Mouse (Mus musculus): Measurements from ENCODE around the gene Plet1. TPM values are rescaled to one million over a fixed set of nuclear protein-coding genes. Genes with fewer than 3 reads are reported as not detected.

Gene Plet1
- polyA plus RNA-seq, 1 experiment from 2014 or later = 0.52 TPM

- no peak for ATAC-seq (ENCODE audit: low FRiP score, low read depth)
- H3K27me3 ChIP-seq = no peaks in the 10 kb centered on the region
- H3K36me3 ChIP-seq = no peaks in the 10 kb centered on the region
- no peaks in the 10 kb centered on the region for H3K9me3 ChIP-seq
- H3K4me2 ChIP-seq = no peak overlapping the region
- 70% methylated on average over 8 of the region's 8 CpGs for WGBS
- H3K4me1 ChIP-seq (replicated peaks) = no peaks in the 10 kb centered on the region
- no peak overlapping the region for H3K4me3 ChIP-seq
- H3K9ac ChIP-seq = no peak overlapping the region
- H3K27ac ChIP-seq (replicated peaks) = no peak overlapping the region
Measured at GRCm38 (mm10) chr9:50475745-50476144, 18.6 kb upstream of the Plet1 start.

GRCm38 (mm10) chr9:50476651-50477050 is 17.7 kb upstream of the Plet1 start:
- no peak overlapping the region for H3K9ac ChIP-seq
- H3K36me3 ChIP-seq = no peaks in the 10 kb centered on the region
- ATAC-seq (ENCODE audit: low FRiP score, low read depth) = no peak
- H3K27me3 ChIP-seq = no peaks in the 10 kb centered on the region
- WGBS = 78% methylated on average over 7 of the region's 7 CpGs
- no peak overlapping the region for H3K4me3 ChIP-seq
- no peak overlapping the region for H3K4me2 ChIP-seq
- no peak overlapping the region for H3K27ac ChIP-seq (replicated peaks)
- H3K9me3 ChIP-seq = no peaks in the 10 kb centered on the region
- H3K4me1 ChIP-seq (replicated peaks) = no peaks in the 10 kb centered on the region

GRCm38 (mm10) chr9:50477270-50477669 is 17.1 kb upstream of the Plet1 start:
- H3K4me3 ChIP-seq = no peak overlapping the region
- H3K4me1 ChIP-seq (replicated peaks) = no peaks in the 10 kb centered on the region
- H3K9ac ChIP-seq = no peak overlapping the region
- 91% methylated on average over 9 of the region's 9 CpGs for WGBS
- H3K36me3 ChIP-seq = no peaks in the 10 kb centered on the region
- H3K27ac ChIP-seq (replicated peaks) = no peak overlapping the region
- no peaks in the 10 kb centered on the region for H3K27me3 ChIP-seq
- no peaks in the 10 kb centered on the region for H3K9me3 ChIP-seq
- no peak overlapping the region for H3K4me2 ChIP-seq
- no peak for ATAC-seq (ENCODE audit: low FRiP score, low read depth)

- no peak overlapping the region for H3K9ac ChIP-seq
- no peak overlapping the region for H3K27ac ChIP-seq (replicated peaks)
- H3K4me3 ChIP-seq = no peak overlapping the region
- WGBS = 28% methylated on average over 5 of the region's 5 CpGs
- no peaks in the 10 kb centered on the region for H3K4me1 ChIP-seq (replicated peaks)
- no peaks in the 10 kb centered on the region for H3K27me3 ChIP-seq
- no peak overlapping the region for H3K4me2 ChIP-seq
- H3K36me3 ChIP-seq = no peaks in the 10 kb centered on the region
- no peaks in the 10 kb centered on the region for H3K9me3 ChIP-seq
- no peak for ATAC-seq (ENCODE audit: low FRiP score, low read depth)
Measured at GRCm38 (mm10) chr9:50478826-50479225, 15.5 kb upstream of the Plet1 start.

- no peaks in the 10 kb centered on the region for H3K4me1 ChIP-seq (replicated peaks)
- 55% methylated on average over 8 of the region's 8 CpGs for WGBS
- no peak for ATAC-seq (ENCODE audit: low FRiP score, low read depth)
Measured at GRCm38 (mm10) chr9:50479476-50479875, 14.8 kb upstream of the Plet1 start.

DNA sequence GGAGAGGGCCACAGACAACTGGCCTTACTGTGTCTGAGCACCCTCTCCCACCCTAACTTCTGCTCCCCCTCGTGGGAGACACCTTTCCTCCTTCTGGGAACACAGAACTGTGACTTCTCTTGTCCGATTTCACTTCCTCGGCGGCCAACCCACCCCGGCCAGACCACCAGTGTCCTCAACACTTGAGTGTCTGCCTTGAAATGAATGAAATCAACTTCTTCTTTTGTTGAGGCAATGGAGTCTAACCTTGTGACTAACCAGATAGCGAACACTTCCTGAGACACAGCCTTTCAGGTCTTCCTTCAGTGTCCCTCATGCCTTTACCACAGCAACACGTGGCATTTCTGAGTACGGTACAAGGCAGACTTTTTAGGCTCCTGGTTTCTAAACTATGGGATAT is 11.6 kb upstream of the Plet1 start:
- no peaks in the 10 kb centered on the region for H3K9me3 ChIP-seq
- no peak overlapping the region for H3K4me3 ChIP-seq
- no peak overlapping the region for H3K27ac ChIP-seq (replicated peaks)
- H3K36me3 ChIP-seq = no peaks in the 10 kb centered on the region
- no peak for ATAC-seq (ENCODE audit: low FRiP score, low read depth)
- H3K9ac ChIP-seq = no peak overlapping the region
- WGBS = 91% methylated on average over 8 of the region's 8 CpGs
- H3K27me3 ChIP-seq = no peaks in the 10 kb centered on the region
- no peak overlapping the region for H3K4me2 ChIP-seq
- H3K4me1 ChIP-seq (replicated peaks) = peaks cover 6% of the 10 kb centered on the region; the same call in 1 of the 2 replicates

More at GRCm38 (mm10) chr9:50479476-50479875, 14.8 kb upstream of the Plet1 start:
- no peaks in the 10 kb centered on the region for H3K9me3 ChIP-seq
- H3K36me3 ChIP-seq = no peaks in the 10 kb centered on the region
- no peak overlapping the region for H3K4me3 ChIP-seq
- no peak overlapping the region for H3K4me2 ChIP-seq
- H3K9ac ChIP-seq = no peak overlapping the region
- H3K27ac ChIP-seq (replicated peaks) = no peak overlapping the region
- no peaks in the 10 kb centered on the region for H3K27me3 ChIP-seq

GRCm38 (mm10) chr9:50485521-50485920 is 8.8 kb upstream of the Plet1 start:
- 9% methylated on average over 10 of the region's 10 CpGs for WGBS
- no peaks in the 10 kb centered on the region for H3K9me3 ChIP-seq
- ATAC-seq (ENCODE audit: low FRiP score, low read depth) = no peak
- H3K4me2 ChIP-seq = peak overlapping the region; percentile 39
- H3K4me1 ChIP-seq (replicated peaks) = peaks cover 6% of the 10 kb centered on the region; the same call in 1 of the 2 replicates
- no peak overlapping the region for H3K4me3 ChIP-seq
- no peak overlapping the region for H3K27ac ChIP-seq (replicated peaks)
- no peaks in the 10 kb centered on the region for H3K36me3 ChIP-seq
- H3K9ac ChIP-seq = no peak overlapping the region
- no peaks in the 10 kb centered on the region for H3K27me3 ChIP-seq

- 0 out of 2 replicates have a peak, but pooled peaks cover 4% of the 10 kb centered on the region for H3K4me1 ChIP-seq (replicated peaks)
- no peak overlapping the region for H3K9ac ChIP-seq
- H3K36me3 ChIP-seq = no peaks in the 10 kb centered on the region
- no peaks in the 10 kb centered on the region for H3K27me3 ChIP-seq
- no peak overlapping the region for H3K4me2 ChIP-seq
- H3K4me3 ChIP-seq = no peak overlapping the region
- H3K9me3 ChIP-seq = no peaks in the 10 kb centered on the region
- ATAC-seq (ENCODE audit: low FRiP score, low read depth) = no peak
- no peak overlapping the region for H3K27ac ChIP-seq (replicated peaks)
Measured at GRCm38 (mm10) chr9:50490836-50491235, 3.5 kb upstream of the Plet1 start.

DNA sequence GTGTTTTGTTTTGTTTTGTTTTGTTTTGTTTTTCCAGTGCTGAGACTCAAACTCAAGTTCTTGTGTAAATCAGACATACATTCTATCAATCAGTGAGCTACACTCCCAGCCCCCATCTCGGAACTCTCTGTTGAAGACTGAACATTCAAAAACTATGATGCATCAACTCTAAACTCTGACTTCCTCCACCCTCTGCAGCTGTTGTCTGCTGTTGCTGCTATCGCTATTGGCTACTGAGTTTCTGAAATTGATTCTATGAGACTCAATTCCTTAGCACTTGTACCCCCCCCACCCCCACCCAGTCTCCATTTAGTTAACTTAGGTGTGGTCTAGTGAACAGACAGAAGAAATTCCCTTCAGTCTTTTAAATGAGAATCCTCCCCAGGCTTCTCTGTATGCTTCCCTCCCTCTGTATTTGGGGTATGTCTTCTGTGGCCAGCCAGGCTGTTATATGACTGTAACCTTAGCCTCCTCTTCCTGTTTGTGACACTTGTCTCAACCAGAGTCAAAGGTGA is 2.7 kb upstream of the Plet1 start:
- Histone ChIP-seq H3K4me1 (replicated peaks) (peaks cover 10% of the 10 kb centered on the region; the same call in 1 of the 2 replicates), H3K27ac (replicated peaks) (no peak overlapping the region), H3K9ac (no peak overlapping the region), H3K4me2 (no peak overlapping the region), H3K27me3 (no peaks in the 10 kb centered on the region), H3K9me3 (no peaks in the 10 kb centered on the region), H3K36me3 (no peaks in the 10 kb centered on the region), H3K4me3 (no peak overlapping the region)
- WGBS = 83% methylated on average over 2 of the region's 2 CpGs
- no peak for ATAC-seq (ENCODE audit: low FRiP score, low read depth)

- 79% methylated on average over 2 of the region's 2 CpGs for WGBS
- Histone ChIP-seq H3K9me3 (no peaks in the 10 kb centered on the region), H3K27ac (replicated peaks) (no peak overlapping the region), H3K36me3 (no peaks in the 10 kb centered on the region), H3K4me3 (no peak overlapping the region), H3K4me1 (replicated peaks) (peaks cover 16% of the 10 kb centered on the region; the same call in 1 of the 2 replicates), H3K4me2 (no peak overlapping the region), H3K9ac (no peak overlapping the region), H3K27me3 (no peaks in the 10 kb centered on the region)
- ATAC-seq (ENCODE audit: low FRiP score, low read depth) = no peak
Measured at GRCm38 (mm10) chr9:50493777-50494176, 548 bp upstream of the Plet1 start.

- no peak overlapping the region for H3K4me3 ChIP-seq
- no peak overlapping the region for H3K4me2 ChIP-seq
- no peaks in the 10 kb centered on the region for H3K9me3 ChIP-seq
- no peak for ATAC-seq (ENCODE audit: low FRiP score, low read depth)
- 67% methylated on average over 10 of the region's 10 CpGs for WGBS
- H3K36me3 ChIP-seq = no peaks in the 10 kb centered on the region
- no peaks in the 10 kb centered on the region for H3K27me3 ChIP-seq
- H3K9ac ChIP-seq = no peak overlapping the region
- peaks cover 16% of the 10 kb centered on the region; the same call in 1 of the 2 replicates for H3K4me1 ChIP-seq (replicated peaks)
- no peak overlapping the region for H3K27ac ChIP-seq (replicated peaks)
Measured at GRCm38 (mm10) chr9:50495405-50496150, 1.3 kb downstream of the Plet1 start.

DNA sequence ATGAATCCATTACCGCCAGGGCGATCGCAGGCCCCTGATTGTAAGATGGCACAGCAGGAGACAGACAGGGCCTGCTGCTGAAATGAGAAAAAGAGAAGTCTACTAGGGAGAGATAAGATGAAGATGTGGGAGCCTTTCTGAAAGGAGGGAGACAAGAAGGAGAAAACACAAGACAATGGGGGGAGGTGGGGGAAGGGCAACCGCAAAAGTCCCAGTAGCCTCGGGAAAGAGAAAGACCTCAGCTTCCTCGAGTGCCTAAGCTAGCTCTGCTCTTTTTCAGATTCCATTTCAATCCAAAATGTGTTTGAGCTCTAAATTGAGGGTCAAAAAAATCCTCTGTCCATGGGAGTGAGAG is 1.8 kb downstream of the Plet1 start:
- H3K4me3 ChIP-seq = no peak overlapping the region
- no peak overlapping the region for H3K4me2 ChIP-seq
- no peak overlapping the region for H3K9ac ChIP-seq
- no peak for ATAC-seq (ENCODE audit: low FRiP score, low read depth)
- no peaks in the 10 kb centered on the region for H3K36me3 ChIP-seq
- H3K27me3 ChIP-seq = no peaks in the 10 kb centered on the region
- H3K9me3 ChIP-seq = no peaks in the 10 kb centered on the region
- 21% methylated on average over 6 of the region's 6 CpGs for WGBS
- H3K27ac ChIP-seq (replicated peaks) = no peak overlapping the region
- H3K4me1 ChIP-seq (replicated peaks) = peaks cover 16% of the 10 kb centered on the region; the same call in 1 of the 2 replicates
